Mouse (Mus musculus): ENCODE data around the gene Zfp979. TPM values are rescaled to one million over a fixed set of nuclear protein-coding genes. Genes with fewer than 3 reads are reported as not detected.
"Not testable (repeated sequence)": the region's sequence is repeated elsewhere in the genome, so short reads cannot be mapped to it uniquely, and the experiment has no call there.

Zfp979 gene
- polyA plus RNA-seq, 1 experiment from 2014 or later: 4.2 TPM

DNA sequence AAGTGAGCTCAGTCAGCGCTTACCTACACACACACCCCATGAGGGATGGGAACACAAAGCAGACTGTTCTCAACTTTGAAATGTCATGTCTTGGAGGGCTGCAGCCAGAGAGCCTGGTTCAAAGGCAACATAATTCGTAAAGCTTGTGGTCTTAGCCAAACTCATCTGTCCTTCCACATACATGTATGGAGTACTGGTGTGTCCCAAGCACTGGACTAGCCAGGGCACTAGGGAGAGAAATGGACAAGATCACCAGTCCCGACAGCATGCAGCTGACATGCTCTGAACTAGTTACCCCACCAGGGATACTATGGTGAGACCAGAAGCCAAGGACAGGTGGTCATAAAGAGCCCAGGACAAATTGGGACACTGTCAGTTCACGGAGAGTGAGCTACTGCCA, 38.5 kb downstream of the Zfp979 start:
- Histone ChIP-seq H3K27me3 (ENCODE audit: insufficient read depth, low read length) (no peaks in the 10 kb centered on the region), H3K4me2 (ENCODE audit: low read length) (no peak overlapping the region), H3K4me3 (replicated peaks; ENCODE audit: low read depth, low read length) (no peak overlapping the region), H3K9me3 (replicated peaks; ENCODE audit: low read length) (peaks cover 8% of the 10 kb centered on the region; the same call in 1 of the 2 replicates), H3K27ac (no peak overlapping the region), H3K4me1 (replicated peaks; ENCODE audit: insufficient read depth, low read length) (no peaks in the 10 kb centered on the region), H3K36me3 (ENCODE audit: insufficient read depth, low read length) (no peaks in the 10 kb centered on the region), H3K9ac (ENCODE audit: low read depth, low read length) (no peak overlapping the region)
- DNase-seq (ENCODE audit: low spot score): no peak
- 83% methylated on average over 4 of the region's 4 CpGs for WGBS
- no peak for ATAC-seq (replicated peaks; ENCODE audit: low FRiP score, low read depth)
- TF ChIP-seq CTCF (IDR thresholded peaks at IDR 0.05; ENCODE audit: low read depth): no peak

DNA sequence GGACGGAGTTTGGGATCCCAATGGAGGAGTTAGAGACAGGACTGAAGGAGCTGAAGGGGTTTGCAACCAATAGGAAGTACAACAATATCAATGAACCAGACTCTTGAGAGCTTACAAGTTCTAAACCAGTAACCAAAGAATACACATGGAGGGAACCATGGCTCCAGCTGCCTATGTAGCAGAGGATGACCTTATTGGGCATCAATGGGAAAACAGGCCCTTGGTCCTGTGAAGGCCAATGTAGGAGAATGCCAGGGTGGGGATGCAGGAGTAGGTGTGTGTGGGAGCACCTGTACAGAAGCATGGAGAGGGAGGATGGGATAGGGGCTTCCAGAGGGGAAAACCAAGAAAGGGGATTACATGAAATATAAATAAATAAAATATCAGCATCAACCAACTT, 40.4 kb downstream of the Zfp979 start:
- DNase-seq (ENCODE audit: low spot score) (no peak), ATAC-seq (replicated peaks; ENCODE audit: low FRiP score, low read depth) (no peak)
- no peak for TF ChIP-seq CTCF (IDR thresholded peaks at IDR 0.05; ENCODE audit: low read depth)
- Histone ChIP-seq H3K27me3 (ENCODE audit: insufficient read depth, low read length) (no peaks in the 10 kb centered on the region), H3K4me1 (replicated peaks; ENCODE audit: insufficient read depth, low read length) (no peaks in the 10 kb centered on the region), H3K27ac (no peak overlapping the region), H3K9me3 (replicated peaks; ENCODE audit: low read length) (peaks cover 9% of the 10 kb centered on the region; the same call in 1 of the 2 replicates), H3K4me3 (replicated peaks; ENCODE audit: low read depth, low read length) (no peak overlapping the region), H3K4me2 (ENCODE audit: low read length) (no peak overlapping the region), H3K36me3 (ENCODE audit: insufficient read depth, low read length) (no peaks in the 10 kb centered on the region), H3K9ac (ENCODE audit: low read depth, low read length) (no peak overlapping the region)
- 58% methylated on average over 1 of the region's 1 CpGs for WGBS

DNA sequence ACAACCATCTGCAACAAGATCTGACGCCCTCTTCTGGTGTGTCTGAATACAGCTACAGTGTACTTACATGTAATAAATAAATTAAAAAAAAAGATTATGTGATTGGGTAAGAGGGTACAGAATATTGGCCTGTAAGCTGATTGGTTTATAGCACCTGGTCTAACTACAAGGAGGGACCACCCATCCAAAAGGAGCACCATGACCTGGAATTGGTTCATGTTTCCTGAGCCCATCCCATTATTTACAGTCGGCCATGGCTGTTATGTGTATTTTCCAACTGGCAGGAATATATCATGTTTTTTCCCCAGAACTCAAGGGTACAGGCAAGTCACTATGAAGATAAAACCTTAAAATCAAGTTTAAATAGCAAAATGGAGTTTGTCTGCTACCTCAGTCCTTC, 43.5 kb downstream of the Zfp979 start:
- Histone ChIP-seq H3K4me3 (replicated peaks; ENCODE audit: low read depth, low read length) (no peak overlapping the region), H3K4me1 (replicated peaks; ENCODE audit: insufficient read depth, low read length) (no peaks in the 10 kb centered on the region), H3K27me3 (ENCODE audit: insufficient read depth, low read length) (no peaks in the 10 kb centered on the region), H3K27ac (no peak overlapping the region), H3K4me2 (ENCODE audit: low read length) (no peak overlapping the region), H3K36me3 (ENCODE audit: insufficient read depth, low read length) (no peaks in the 10 kb centered on the region), H3K9ac (ENCODE audit: low read depth, low read length) (no peak overlapping the region), H3K9me3 (replicated peaks; ENCODE audit: low read length) (peaks cover 11% of the 10 kb centered on the region; the same call in 1 of the 2 replicates)
- no peak for TF ChIP-seq CTCF (IDR thresholded peaks at IDR 0.05; ENCODE audit: low read depth)
- 52% methylated on average over 2 of the region's 2 CpGs for WGBS
- ATAC-seq (replicated peaks; ENCODE audit: low FRiP score, low read depth): peak; percentile 52; the same call in 1 of the 2 replicates
- DNase-seq (ENCODE audit: low spot score): no peak

DNA sequence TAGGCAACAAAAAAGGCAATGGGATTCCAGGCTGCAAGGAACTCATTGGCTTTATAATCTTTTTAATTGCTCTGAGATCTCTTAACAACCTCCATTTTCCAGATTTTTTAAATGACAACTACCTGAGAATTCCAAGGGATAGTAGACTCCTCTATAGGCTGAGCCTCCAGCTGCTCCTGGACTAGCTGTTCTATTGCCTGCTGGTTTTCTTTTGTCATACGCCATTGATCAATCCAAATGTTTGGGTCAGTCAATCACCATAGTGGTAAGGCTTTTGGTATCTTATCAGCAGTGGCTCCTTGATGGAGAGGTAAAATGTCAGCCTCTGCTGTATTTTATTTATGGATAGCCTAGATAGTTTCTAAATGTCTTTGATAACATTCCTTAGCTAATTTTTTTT, 44.6 kb downstream of the Zfp979 start:
- Histone ChIP-seq H3K27ac (no peak overlapping the region), H3K9ac (ENCODE audit: low read depth, low read length) (no peak overlapping the region), H3K4me2 (ENCODE audit: low read length) (no peak overlapping the region), H3K36me3 (ENCODE audit: insufficient read depth, low read length) (no peaks in the 10 kb centered on the region), H3K4me3 (replicated peaks; ENCODE audit: low read depth, low read length) (no peak overlapping the region), H3K27me3 (ENCODE audit: insufficient read depth, low read length) (no peaks in the 10 kb centered on the region), H3K9me3 (replicated peaks; ENCODE audit: low read length) (peaks cover 11% of the 10 kb centered on the region; the same call in 1 of the 2 replicates), H3K4me1 (replicated peaks; ENCODE audit: insufficient read depth, low read length) (no peaks in the 10 kb centered on the region)
- WGBS: 58% methylated on average over 1 of the region's 1 CpGs
- ATAC-seq (replicated peaks; ENCODE audit: low FRiP score, low read depth) (no peak), DNase-seq (ENCODE audit: low spot score) (no peak)
- no peak for TF ChIP-seq CTCF (IDR thresholded peaks at IDR 0.05; ENCODE audit: low read depth)

DNA sequence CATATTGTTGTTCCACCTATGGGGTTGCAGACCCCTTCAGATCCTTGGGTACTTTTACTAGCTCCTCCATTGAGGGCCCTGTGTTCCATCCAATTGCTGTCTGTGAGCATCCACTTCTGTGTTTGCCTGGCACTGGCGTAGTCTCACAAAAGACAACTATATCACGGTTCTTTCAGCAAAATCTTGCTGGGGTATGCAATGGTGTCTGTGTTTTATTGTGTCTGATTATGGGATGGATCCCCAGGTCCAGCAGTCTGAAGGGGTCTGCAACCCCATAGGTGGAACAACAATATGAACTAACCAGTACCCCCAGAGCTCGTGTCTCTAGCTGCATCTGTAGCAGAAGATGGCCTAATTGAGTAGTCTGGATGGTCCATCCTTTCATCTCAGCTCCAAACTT, 47.7 kb downstream of the Zfp979 start:
- 82% methylated on average over 3 of the region's 3 CpGs for WGBS
- not testable (repeated sequence) for DNase-seq (ENCODE audit: low spot score); H3K27ac ChIP-seq; H3K4me2 ChIP-seq (ENCODE audit: low read length); H3K4me1 ChIP-seq (replicated peaks; ENCODE audit: insufficient read depth, low read length); H3K27me3 ChIP-seq (ENCODE audit: insufficient read depth, low read length); H3K4me3 ChIP-seq (replicated peaks; ENCODE audit: low read depth, low read length); ATAC-seq (replicated peaks; ENCODE audit: low FRiP score, low read depth); H3K9ac ChIP-seq (ENCODE audit: low read depth, low read length); H3K36me3 ChIP-seq (ENCODE audit: insufficient read depth, low read length)
- H3K9me3 ChIP-seq (replicated peaks; ENCODE audit: low read length): peaks cover 11% of the 10 kb centered on the region; the same call in 1 of the 2 replicates

DNA sequence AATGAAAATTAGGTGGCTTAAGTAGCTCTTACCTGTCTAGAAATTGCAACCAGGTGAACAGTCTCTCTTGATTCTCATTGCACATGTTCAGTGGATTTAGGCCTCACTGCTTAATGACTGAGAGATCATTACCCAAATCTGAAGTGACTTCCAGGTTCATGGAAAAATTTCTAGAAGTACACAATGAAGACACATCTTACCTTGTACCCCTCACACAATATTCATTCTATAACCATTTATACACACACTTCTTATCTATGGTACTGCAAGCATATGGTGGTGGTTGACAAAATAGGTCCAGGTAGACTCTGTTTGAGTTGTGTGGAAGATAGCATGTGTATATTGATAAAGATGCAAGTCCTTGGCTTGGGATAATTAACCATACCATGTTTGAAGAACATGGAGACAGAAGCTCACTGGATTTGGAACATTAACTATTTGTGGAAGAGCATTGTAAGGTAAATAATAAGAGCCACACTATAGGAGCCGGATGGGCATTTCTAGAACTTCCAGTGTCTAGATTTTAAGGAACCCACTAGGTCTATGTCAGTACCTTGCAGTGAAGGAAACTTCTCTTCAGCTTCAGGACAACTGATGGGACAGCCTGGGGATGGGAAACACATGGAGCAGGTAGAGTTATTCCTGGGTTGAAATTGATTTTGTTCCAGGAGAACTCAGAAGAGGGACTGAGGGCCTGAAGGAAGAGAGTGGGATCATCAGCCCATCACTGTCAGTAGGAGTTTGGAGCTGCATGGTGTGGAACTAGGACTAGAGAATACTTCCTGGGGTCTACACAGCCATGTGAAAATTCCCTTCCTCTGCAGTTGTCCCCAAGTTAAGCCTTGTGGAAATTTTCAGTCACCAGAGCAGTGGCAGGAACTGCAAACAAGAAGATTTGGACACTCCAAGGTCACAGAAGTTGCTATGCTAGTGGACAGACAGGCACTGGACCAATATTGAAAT, 55.5 kb downstream of the Zfp979 start:
- Histone ChIP-seq H3K4me2 (ENCODE audit: low read length) (no peak overlapping the region), H3K4me1 (replicated peaks; ENCODE audit: insufficient read depth, low read length) (no peaks in the 10 kb centered on the region), H3K27ac (no peak overlapping the region), H3K9ac (ENCODE audit: low read depth, low read length) (no peak overlapping the region), H3K4me3 (replicated peaks; ENCODE audit: low read depth, low read length) (no peak overlapping the region), H3K9me3 (replicated peaks; ENCODE audit: low read length) (0 out of 2 replicates have a peak, but pooled peaks cover 10% of the 10 kb centered on the region), H3K36me3 (ENCODE audit: insufficient read depth, low read length) (no peaks in the 10 kb centered on the region), H3K27me3 (ENCODE audit: insufficient read depth, low read length) (no peaks in the 10 kb centered on the region)
- no peak for TF ChIP-seq CTCF (IDR thresholded peaks at IDR 0.05; ENCODE audit: low read depth)
- ATAC-seq (replicated peaks; ENCODE audit: low FRiP score, low read depth): no peak
- DNase-seq (ENCODE audit: low spot score): no peak
- WGBS: 60% methylated on average over 1 of the region's 1 CpGs

DNA sequence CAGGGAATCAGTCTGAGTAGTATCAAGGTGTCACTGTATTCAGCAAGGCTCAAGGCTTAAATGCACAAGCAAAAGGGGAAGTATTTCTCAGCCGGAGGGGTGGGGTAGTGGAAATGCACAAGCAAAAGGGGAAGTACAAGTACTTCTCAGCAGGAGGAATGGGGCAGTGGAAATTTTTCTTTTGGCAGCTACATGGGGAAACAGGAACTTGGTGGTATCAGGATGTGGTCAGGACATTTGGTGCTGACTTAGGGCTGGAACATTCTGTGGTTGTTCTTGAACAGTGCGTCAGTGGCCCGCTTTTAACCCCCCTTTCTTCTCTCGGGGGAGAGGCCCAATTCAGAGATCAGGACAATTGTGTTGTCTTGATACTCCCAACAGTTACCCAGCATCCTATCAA, 62.9 kb downstream of the Zfp979 start:
- H3K9me3 ChIP-seq (replicated peaks; ENCODE audit: low read length); H3K4me1 ChIP-seq (replicated peaks; ENCODE audit: insufficient read depth, low read length); H3K36me3 ChIP-seq (ENCODE audit: insufficient read depth, low read length); H3K4me2 ChIP-seq (ENCODE audit: low read length); H3K4me3 ChIP-seq (replicated peaks; ENCODE audit: low read depth, low read length); ATAC-seq (replicated peaks; ENCODE audit: low FRiP score, low read depth); H3K9ac ChIP-seq (ENCODE audit: low read depth, low read length); H3K27ac ChIP-seq; H3K27me3 ChIP-seq (ENCODE audit: insufficient read depth, low read length); DNase-seq (ENCODE audit: low spot score): not testable (repeated sequence)
- 87% methylated on average over 4 of the region's 4 CpGs for WGBS

DNA sequence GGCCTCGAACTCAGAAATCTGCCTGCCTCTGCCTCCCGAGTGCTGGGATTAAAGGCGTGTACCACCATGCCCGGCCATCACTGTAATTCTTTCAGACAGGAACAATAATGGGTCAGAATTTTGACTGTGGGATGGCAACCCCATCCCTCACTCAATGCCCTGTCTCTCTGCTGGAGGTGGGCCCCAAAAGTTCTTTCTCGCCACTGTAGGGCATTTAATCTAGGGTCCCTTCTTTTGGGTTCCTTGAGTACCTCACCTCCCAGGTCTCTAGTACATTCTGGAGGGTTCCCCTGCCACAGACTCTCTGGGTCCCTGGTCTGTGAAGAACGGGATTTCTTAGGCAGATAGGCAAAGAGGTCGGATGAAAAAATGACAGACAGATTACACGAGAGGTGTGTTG, 71.2 kb downstream of the Zfp979 start:
- H3K4me3 ChIP-seq (replicated peaks; ENCODE audit: low read depth, low read length); H3K27me3 ChIP-seq (ENCODE audit: insufficient read depth, low read length); ATAC-seq (replicated peaks; ENCODE audit: low FRiP score, low read depth); H3K4me1 ChIP-seq (replicated peaks; ENCODE audit: insufficient read depth, low read length); H3K27ac ChIP-seq; H3K36me3 ChIP-seq (ENCODE audit: insufficient read depth, low read length); H3K4me2 ChIP-seq (ENCODE audit: low read length); H3K9ac ChIP-seq (ENCODE audit: low read depth, low read length); H3K9me3 ChIP-seq (replicated peaks; ENCODE audit: low read length); DNase-seq (ENCODE audit: low spot score): not testable (repeated sequence)
- WGBS: 83% methylated on average over 8 of the region's 8 CpGs
